Mouse (Mus musculus): ENCODE measurements around the gene Slc16a11. TPM values are rescaled to one million over a fixed set of nuclear protein-coding genes. Genes with fewer than 3 reads are reported as not detected.

The Slc16a11 gene
- polyA plus RNA-seq, 1 experiment from 2014 or later = 3.0 TPM

DNA sequence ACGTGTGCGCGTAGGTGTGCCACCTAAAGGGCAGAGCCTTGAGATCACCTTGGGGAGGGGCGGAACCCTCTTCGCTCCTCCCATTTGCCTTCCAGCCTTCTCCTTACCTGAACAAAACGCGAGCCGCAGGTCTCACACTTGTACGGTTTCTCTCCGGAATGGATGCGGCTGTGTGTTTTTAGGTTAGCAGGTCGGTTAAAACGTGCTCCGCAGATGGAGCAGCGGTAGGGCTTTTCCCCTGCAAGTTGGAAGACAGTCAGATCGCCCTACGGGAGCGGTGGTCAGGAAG is 14.0 kb downstream of the Slc16a11 start:
- H3K36me3 ChIP-seq (ENCODE audit: control insufficient read depth, insufficient read depth, low read length) = no peaks in the 10 kb centered on the region
- H3K4me2 ChIP-seq (replicated peaks; ENCODE audit: low read depth, low read length) = peak overlapping the region; percentile 43
- H3K27ac ChIP-seq (ENCODE audit: low read depth, low read length) = no peak overlapping the region
- H3K27me3 ChIP-seq (ENCODE audit: control insufficient read depth, insufficient read depth, low read length) = peaks cover 50% of the 10 kb centered on the region
- WGBS = 5% methylated on average over 18 of the region's 18 CpGs
- H3K9ac ChIP-seq (ENCODE audit: low read depth, low read length) = peak overlapping the region; percentile 40
- peaks cover 7% of the 10 kb centered on the region; the same call in 1 of the 2 replicates for H3K4me1 ChIP-seq (ENCODE audit: control insufficient read depth, insufficient read depth, low read length)
- H3K9me3 ChIP-seq (ENCODE audit: control insufficient read depth, low read length) = no peaks in the 10 kb centered on the region
- ATAC-seq (ENCODE audit: low FRiP score, low TSS enrichment) = no peak
- peak overlapping the region; percentile 38 for H3K4me3 ChIP-seq (ENCODE audit: low read length)

DNA sequence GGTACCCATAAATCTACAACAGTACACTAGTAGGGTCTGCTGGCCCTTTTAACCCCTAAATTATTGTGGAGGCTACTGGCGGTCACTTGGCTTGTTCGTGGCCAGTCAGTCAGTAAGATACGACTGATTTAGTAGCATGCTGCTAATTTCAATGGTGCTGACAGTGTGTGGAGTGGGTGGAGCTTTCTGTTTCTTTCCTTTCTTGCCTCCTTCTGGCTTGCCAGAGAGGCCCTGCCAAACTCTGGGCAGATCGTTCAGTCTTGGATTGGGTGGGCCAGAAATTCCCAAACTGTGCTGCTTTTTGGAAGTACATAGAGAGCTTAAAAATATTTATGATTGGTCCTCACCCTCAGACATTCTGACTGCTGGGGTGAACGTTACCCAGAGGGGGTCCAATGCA is 14.6 kb downstream of the Slc16a11 start:
- Histone ChIP-seq H3K4me3 (ENCODE audit: low read length) (peak overlapping the region; percentile 38), H3K4me1 (ENCODE audit: control insufficient read depth, insufficient read depth, low read length) (peaks cover 7% of the 10 kb centered on the region; the same call in 1 of the 2 replicates), H3K27me3 (ENCODE audit: control insufficient read depth, insufficient read depth, low read length) (peaks cover 50% of the 10 kb centered on the region), H3K36me3 (ENCODE audit: control insufficient read depth, insufficient read depth, low read length) (no peaks in the 10 kb centered on the region), H3K4me2 (replicated peaks; ENCODE audit: low read depth, low read length) (peak overlapping the region; percentile 43), H3K27ac (ENCODE audit: low read depth, low read length) (no peak overlapping the region), H3K9me3 (ENCODE audit: control insufficient read depth, low read length) (no peaks in the 10 kb centered on the region), H3K9ac (ENCODE audit: low read depth, low read length) (no peak overlapping the region; the same call in 1 of the 2 replicates)
- WGBS = 19% methylated on average over 5 of the region's 5 CpGs
- ATAC-seq (ENCODE audit: low FRiP score, low TSS enrichment) = no peak

DNA sequence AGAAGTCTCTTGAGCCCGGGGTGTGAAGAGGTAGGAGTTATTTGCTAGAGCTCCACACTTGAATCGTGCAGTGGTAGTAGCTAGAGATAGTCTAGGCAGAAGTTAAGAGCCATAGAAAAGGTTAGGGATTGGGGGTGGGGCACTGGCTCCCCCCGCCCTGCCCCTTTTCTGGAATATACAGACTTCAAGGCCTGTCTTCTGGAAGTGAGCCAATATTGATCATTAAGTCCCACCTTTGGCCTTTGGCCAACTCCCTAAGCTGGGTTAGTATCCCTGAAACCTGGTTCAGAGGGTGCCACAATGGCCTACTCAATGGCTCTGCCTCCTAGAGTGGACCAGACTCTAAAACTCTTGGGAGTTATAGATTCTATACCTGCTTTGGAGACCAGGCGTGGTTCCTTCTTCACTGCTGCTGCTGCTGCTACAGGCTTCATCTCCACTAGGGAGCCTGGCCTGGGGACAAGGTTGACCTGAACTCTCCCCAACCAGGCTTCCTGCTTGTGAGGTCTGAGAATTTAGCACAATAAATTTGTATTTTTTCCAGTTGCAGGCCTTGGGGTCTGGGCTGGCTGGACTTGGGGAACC is 15.2 kb downstream of the Slc16a11 start:
- H3K27ac ChIP-seq (ENCODE audit: low read depth, low read length) = no peak overlapping the region
- H3K9ac ChIP-seq (ENCODE audit: low read depth, low read length) = no peak overlapping the region; the same call in 1 of the 2 replicates
- ATAC-seq (ENCODE audit: low FRiP score, low TSS enrichment) = no peak
- peak overlapping the region; percentile 43 for H3K4me2 ChIP-seq (replicated peaks; ENCODE audit: low read depth, low read length)
- H3K36me3 ChIP-seq (ENCODE audit: control insufficient read depth, insufficient read depth, low read length) = no peaks in the 10 kb centered on the region
- peak overlapping the region; percentile 38 for H3K4me3 ChIP-seq (ENCODE audit: low read length)
- peaks cover 7% of the 10 kb centered on the region for H3K4me1 ChIP-seq (ENCODE audit: control insufficient read depth, insufficient read depth, low read length)
- WGBS = 89% methylated on average over 4 of the region's 4 CpGs
- H3K9me3 ChIP-seq (ENCODE audit: control insufficient read depth, low read length) = no peaks in the 10 kb centered on the region
- H3K27me3 ChIP-seq (ENCODE audit: control insufficient read depth, insufficient read depth, low read length) = peaks cover 50% of the 10 kb centered on the region

GRCm38 (mm10) chr11:70228828-70229227 is 16.3 kb downstream of the Slc16a11 start:
- 1% methylated on average over 19 of the region's 19 CpGs for WGBS
- Histone ChIP-seq H3K4me2 (replicated peaks; ENCODE audit: low read depth, low read length) (peak overlapping the region; percentile 43), H3K36me3 (ENCODE audit: control insufficient read depth, insufficient read depth, low read length) (no peaks in the 10 kb centered on the region), H3K27me3 (ENCODE audit: control insufficient read depth, insufficient read depth, low read length) (peaks cover 50% of the 10 kb centered on the region), H3K27ac (ENCODE audit: low read depth, low read length) (peak overlapping the region; percentile 20; the same call in 1 of the 2 replicates), H3K4me1 (ENCODE audit: control insufficient read depth, insufficient read depth, low read length) (peaks cover 7% of the 10 kb centered on the region), H3K9me3 (ENCODE audit: control insufficient read depth, low read length) (no peaks in the 10 kb centered on the region), H3K9ac (ENCODE audit: low read depth, low read length) (peak overlapping the region; percentile 44), H3K4me3 (ENCODE audit: low read length) (peak overlapping the region; percentile 38)
- ATAC-seq (ENCODE audit: low FRiP score, low TSS enrichment) = peak; percentile 4; the same call in 1 of the 2 replicates

DNA sequence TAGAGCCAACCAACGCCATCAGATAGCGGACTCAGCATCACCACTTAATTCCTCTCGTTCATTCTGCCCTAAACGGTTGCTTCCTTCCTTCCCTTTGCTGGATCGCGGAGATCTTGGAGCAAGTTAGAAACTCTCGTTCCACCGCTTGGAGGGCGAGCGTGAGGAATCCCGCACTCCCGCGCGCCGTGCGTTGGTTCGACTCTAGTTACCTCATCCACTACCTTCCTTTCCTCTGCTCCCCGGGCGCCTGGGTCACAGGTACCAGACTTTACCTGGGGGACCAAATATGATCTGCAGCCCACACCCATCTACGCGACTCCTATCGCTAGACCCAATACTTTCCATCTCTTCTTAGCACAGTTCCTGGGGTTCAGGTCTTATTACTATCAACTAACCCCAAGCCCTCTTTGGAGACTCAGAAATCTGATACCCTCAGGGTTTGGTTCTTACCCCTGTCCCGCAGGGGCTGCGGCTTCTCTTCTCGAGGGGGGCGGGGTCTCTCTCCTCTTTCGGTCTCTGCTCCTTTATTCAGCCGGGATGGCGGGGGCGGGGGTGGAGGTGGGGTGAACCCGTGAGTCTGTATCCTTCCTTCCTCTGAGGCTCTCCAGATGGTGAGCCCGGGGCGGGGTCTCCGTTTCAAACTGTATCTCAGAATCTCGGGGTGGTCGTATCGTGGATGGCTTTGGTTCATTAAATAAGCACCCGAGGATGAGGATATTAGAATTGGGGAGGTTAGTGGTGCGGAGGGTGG is 16.9 kb downstream of the Slc16a11 start, which contains the start of gene Bcl6b:
Bcl6b (minus strand) TSS at position 539 of the 751 bp plus-strand sequence.
- Histone ChIP-seq H3K36me3 (ENCODE audit: control insufficient read depth, insufficient read depth, low read length) (peaks cover 2% of the 10 kb centered on the region), H3K4me2 (replicated peaks; ENCODE audit: low read depth, low read length) (peak within 1 kb of the TSS; percentile 43), H3K27me3 (ENCODE audit: control insufficient read depth, insufficient read depth, low read length) (peaks cover 50% of the 10 kb centered on the region), H3K4me1 (ENCODE audit: control insufficient read depth, insufficient read depth, low read length) (peaks cover 7% of the 10 kb centered on the region), H3K9me3 (ENCODE audit: control insufficient read depth, low read length) (no peaks in the 10 kb centered on the region), H3K27ac (ENCODE audit: low read depth, low read length) (peak within 1 kb of the TSS; percentile 68), H3K9ac (ENCODE audit: low read depth, low read length) (peak within 1 kb of the TSS; percentile 44), H3K4me3 (ENCODE audit: low read length) (peak within 1 kb of the TSS; percentile 38)
- 1% methylated on average over 39 of the region's 39 CpGs for WGBS
- no peak for ATAC-seq (ENCODE audit: low FRiP score, low TSS enrichment)

DNA sequence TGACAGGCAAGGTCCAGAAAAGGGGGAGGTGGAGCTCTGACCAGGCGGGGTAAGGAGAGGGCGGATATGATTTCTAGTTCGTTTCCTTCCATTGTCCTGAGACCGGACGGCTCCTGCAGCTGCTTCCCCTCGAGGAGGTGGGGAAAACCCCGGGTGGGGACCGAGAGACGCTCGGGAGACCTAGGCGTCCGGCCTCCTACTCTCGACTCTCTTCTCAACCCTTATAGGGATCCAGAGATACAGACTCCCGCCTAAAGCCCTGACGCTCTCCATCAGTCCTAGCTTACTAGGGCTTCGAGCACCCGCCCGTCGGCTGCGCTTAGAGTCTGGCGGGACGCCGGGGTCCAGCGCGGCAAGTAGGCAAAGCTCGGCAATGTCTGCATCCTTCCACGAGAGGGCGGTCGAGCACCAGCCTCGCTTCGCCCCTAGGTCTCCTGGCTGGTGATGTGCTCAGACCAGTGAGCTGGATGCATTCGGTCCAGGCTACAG is 17.7 kb downstream of the Slc16a11 start:
- peak overlapping the region; percentile 59 for H3K27ac ChIP-seq (ENCODE audit: low read depth, low read length)

DNA sequence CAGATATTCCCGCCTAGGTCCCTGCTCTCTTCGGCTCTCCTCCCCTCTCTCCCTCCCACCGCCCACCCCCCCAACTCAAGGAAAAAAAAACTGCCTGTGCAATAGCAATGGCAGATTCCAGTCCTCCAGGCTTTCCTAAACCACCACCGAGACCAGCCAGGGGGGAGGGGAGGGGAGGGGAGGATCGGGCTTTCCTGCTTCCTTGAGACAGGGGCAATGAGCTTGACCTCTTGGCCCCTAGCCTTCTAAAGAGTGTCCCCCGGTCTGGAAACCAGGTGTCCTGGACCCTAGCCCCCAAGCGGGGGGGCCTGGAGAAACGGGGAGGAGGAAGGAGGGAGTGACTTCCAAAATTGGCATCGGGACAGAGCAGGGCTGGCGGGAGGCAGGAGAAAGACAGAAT is 20.0 kb downstream of the Slc16a11 start:
- Histone ChIP-seq H3K9ac (ENCODE audit: low read depth, low read length) (peak overlapping the region; percentile 60), H3K27me3 (ENCODE audit: control insufficient read depth, insufficient read depth, low read length) (peaks cover 28% of the 10 kb centered on the region), H3K4me3 (ENCODE audit: low read length) (peak overlapping the region; percentile 35), H3K27ac (ENCODE audit: low read depth, low read length) (no peak overlapping the region), H3K4me1 (ENCODE audit: control insufficient read depth, insufficient read depth, low read length) (peaks cover 11% of the 10 kb centered on the region; the same call in 1 of the 2 replicates), H3K4me2 (replicated peaks; ENCODE audit: low read depth, low read length) (peak overlapping the region; percentile 61), H3K36me3 (ENCODE audit: control insufficient read depth, insufficient read depth, low read length) (peaks cover 17% of the 10 kb centered on the region), H3K9me3 (ENCODE audit: control insufficient read depth, low read length) (no peaks in the 10 kb centered on the region)
- WGBS = 7% methylated on average over 10 of the region's 10 CpGs
- no peak for ATAC-seq (ENCODE audit: low FRiP score, low TSS enrichment)

More for the DNA sequence above, 17.7 kb downstream of the Slc16a11 start:
- WGBS = 1% methylated on average over 32 of the region's 32 CpGs
- peaks cover 43% of the 10 kb centered on the region for H3K27me3 ChIP-seq (ENCODE audit: control insufficient read depth, insufficient read depth, low read length)
- peak overlapping the region; percentile 38 for H3K4me3 ChIP-seq (ENCODE audit: low read length)
- no peaks in the 10 kb centered on the region for H3K9me3 ChIP-seq (ENCODE audit: control insufficient read depth, low read length)
- H3K9ac ChIP-seq (ENCODE audit: low read depth, low read length) = peak overlapping the region; percentile 35; the same call in 1 of the 2 replicates
- peak overlapping the region; percentile 43; the same call in 1 of the 2 replicates for H3K4me2 ChIP-seq (replicated peaks; ENCODE audit: low read depth, low read length)
- ATAC-seq (ENCODE audit: low FRiP score, low TSS enrichment) = peak; percentile 46
- H3K4me1 ChIP-seq (ENCODE audit: control insufficient read depth, insufficient read depth, low read length) = peaks cover 7% of the 10 kb centered on the region
- peaks cover 10% of the 10 kb centered on the region for H3K36me3 ChIP-seq (ENCODE audit: control insufficient read depth, insufficient read depth, low read length)

- Histone ChIP-seq H3K4me3 (ENCODE audit: low read length) (peak overlapping the region; percentile 35), H3K4me2 (replicated peaks; ENCODE audit: low read depth, low read length) (peak overlapping the region; percentile 61), H3K9ac (ENCODE audit: low read depth, low read length) (peak overlapping the region; percentile 60), H3K4me1 (ENCODE audit: control insufficient read depth, insufficient read depth, low read length) (peaks cover 11% of the 10 kb centered on the region; the same call in 1 of the 2 replicates), H3K27me3 (ENCODE audit: control insufficient read depth, insufficient read depth, low read length) (peaks cover 23% of the 10 kb centered on the region), H3K9me3 (ENCODE audit: control insufficient read depth, low read length) (no peaks in the 10 kb centered on the region), H3K36me3 (ENCODE audit: control insufficient read depth, insufficient read depth, low read length) (peaks cover 17% of the 10 kb centered on the region), H3K27ac (ENCODE audit: low read depth, low read length) (no peak overlapping the region)
- WGBS = 33% methylated on average over 8 of the region's 8 CpGs
- no peak for ATAC-seq (ENCODE audit: low FRiP score, low TSS enrichment)
Observed at GRCm38 (mm10) chr11:70233016-70233415, 20.5 kb downstream of the Slc16a11 start.

- Histone ChIP-seq H3K36me3 (ENCODE audit: control insufficient read depth, insufficient read depth, low read length) (peaks cover 17% of the 10 kb centered on the region), H3K4me1 (ENCODE audit: control insufficient read depth, insufficient read depth, low read length) (peaks cover 18% of the 10 kb centered on the region), H3K4me3 (ENCODE audit: low read length) (no peak overlapping the region), H3K9me3 (ENCODE audit: control insufficient read depth, low read length) (no peaks in the 10 kb centered on the region), H3K27ac (ENCODE audit: low read depth, low read length) (peak overlapping the region; percentile 24; the same call in 1 of the 2 replicates), H3K27me3 (ENCODE audit: control insufficient read depth, insufficient read depth, low read length) (peaks cover 13% of the 10 kb centered on the region), H3K9ac (ENCODE audit: low read depth, low read length) (no peak overlapping the region), H3K4me2 (replicated peaks; ENCODE audit: low read depth, low read length) (no peak overlapping the region)
- 55% methylated on average over 5 of the region's 5 CpGs for WGBS
- ATAC-seq (ENCODE audit: low FRiP score, low TSS enrichment) = no peak
Observed at GRCm38 (mm10) chr11:70234037-70234436, 21.5 kb downstream of the Slc16a11 start.
